Mouse (Mus musculus): ENCODE data around the gene Slc36a4.

DNA sequence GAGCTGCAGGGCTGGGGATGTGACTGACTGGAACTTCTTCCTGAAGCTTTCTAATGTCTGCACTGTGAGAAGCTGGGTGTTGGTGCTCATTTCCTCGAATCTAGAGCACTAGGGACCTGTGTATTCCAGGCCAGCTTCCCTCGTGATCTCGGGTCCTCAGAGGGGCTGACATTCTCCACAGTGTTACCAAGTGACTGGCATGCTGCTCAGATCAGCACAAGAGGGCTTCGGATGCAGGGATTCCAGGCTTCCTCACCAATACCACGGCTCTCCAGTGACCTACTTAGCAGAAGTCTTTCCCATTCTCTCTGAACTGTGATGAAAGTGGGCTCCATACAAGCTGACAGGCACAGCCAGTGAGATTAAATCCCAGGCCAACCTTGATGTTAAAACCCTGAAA, 14.5 kb upstream of the Slc36a4 start:
- TF ChIP-seq POLR2A (IDR thresholded peaks at IDR 0.05; ENCODE audit: insufficient read length, low read depth) (no peak), SRF (IDR thresholded peaks at IDR 0.05; ENCODE audit: control insufficient read depth, insufficient read length, low read depth) (no peak), E2F4 (IDR thresholded peaks at IDR 0.05; ENCODE audit: insufficient read depth) (no peak), USF1 (IDR thresholded peaks at IDR 0.05; ENCODE audit: low read depth) (no peak), MAX (IDR thresholded peaks at IDR 0.05; ENCODE audit: low read depth) (no peak), MYOD1 (IDR thresholded peaks at IDR 0.05; ENCODE audit: control insufficient read depth in 1 of 3, insufficient read length in 2 of 3, low read depth in 2 of 3) (no peak), REST (IDR thresholded peaks at IDR 0.05; ENCODE audit: insufficient read depth, insufficient read length) (no peak), POLR2AphosphoS2 (IDR thresholded peaks at IDR 0.05; ENCODE audit: insufficient read length, low read depth) (no peak), TCF12 (IDR thresholded peaks at IDR 0.05; ENCODE audit: insufficient read depth, poor library complexity, severe bottlenecking) (no peak), CEBPB (IDR thresholded peaks at IDR 0.05; ENCODE audit: insufficient read depth, poor library complexity, severe bottlenecking) (no peak)

All from myocyte (in vitro differentiated cells).